Comparison of ENCODE assay signal across 22 mouse cellular contexts in genomic region chr4:146516474-146516873, GRCm38 (mm10). TPM values are rescaled to one million over a fixed set of nuclear protein-coding genes. Genes with fewer than 3 reads are reported as not detected.
"Had no signal": no experiment of that assay in that cellular context is flagged by ENCODE, and none has a peak within 500 bp of the region (broad histone marks: within the 10 kb centered on the region; RNA-seq: fewer than 3 reads in every experiment).

No protein-coding gene starts in this region.

- H3K4me1 ChIP-seq: midbrain, embryonic 10.5 days; midbrain, embryonic 13.5 days; neural tube, embryonic 13.5 days; neural tube, embryonic 15.5 days had no signal

- H3K27me3 ChIP-seq: midbrain, embryonic 13.5 days; neural tube, embryonic 13.5 days; neural tube, embryonic 15.5 days had no signal

- H3K27ac ChIP-seq: liver, embryonic 14.5 days; midbrain, embryonic 10.5 days; midbrain, embryonic 13.5 days; neural tube, embryonic 13.5 days; neural tube, embryonic 15.5 days had no signal

- H3K4me2 ChIP-seq: lung, embryonic 14.5 days; midbrain, embryonic 13.5 days; neural tube, embryonic 13.5 days; neural tube, embryonic 15.5 days had no signal

- DNase-seq: lung, adult 18-20 months; lung, embryonic 14.5 days; lung, postnatal 10 days; lung, postnatal 4 days; retina, postnatal 1 day; right cerebral cortex, adult 18-20 months; right cerebral cortex, postnatal 25 days; right cerebral cortex, postnatal 4 days; spleen, adult 18-20 months; thymus, adult 18-20 months; thymus, postnatal 14 days; thymus, postnatal 36 days had no signal

- H3K9ac ChIP-seq: liver, embryonic 14.5 days; lung, embryonic 14.5 days; midbrain, embryonic 13.5 days; neural tube, embryonic 13.5 days; neural tube, embryonic 15.5 days had no signal

- H3K36me3 ChIP-seq: midbrain, embryonic 10.5 days; midbrain, embryonic 13.5 days; neural tube, embryonic 13.5 days; neural tube, embryonic 15.5 days had no signal

- ATAC-seq: midbrain, embryonic 13.5 days had no signal

- H3K4me3 ChIP-seq: midbrain, embryonic 10.5 days; midbrain, embryonic 13.5 days; myocyte; neural tube, embryonic 13.5 days; neural tube, embryonic 15.5 days had no signal

RNA-seq across cellular contexts. Expression of gene Zfp981, which starts 14.6 kb away (rescaled TPM):
- polyA plus RNA-seq: lung, embryonic 14.5 days; lung, embryonic 16.5 days; midbrain, embryonic 13.5 days; neural tube, embryonic 11.5 days; small intestine, adult 2 months; stomach, embryonic 16.5 days had no signal
